19 mouse cellular contexts compared by ENCODE assay signal in genomic region chr12:111193331-111193730, GRCm38 (mm10). TPM values are rescaled to one million over a fixed set of nuclear protein-coding genes. Genes with fewer than 3 reads are reported as not detected.
DNase-seq lines count a peak whose midpoint lies in the region; ATAC-seq and TF ChIP-seq lines count a peak whose summit lies in the region.
"Had no signal": no experiment of that assay in that cellular context is flagged by ENCODE, and none has a peak within 500 bp of the region (broad histone marks: within the 10 kb centered on the region; RNA-seq: fewer than 3 reads in every experiment).

No protein-coding gene starts in this region.

- no peak for ATAC-seq in forebrain, embryonic 13.5 days
- no peak for ATAC-seq in forebrain, postnatal 0 days

- no peak for TF ChIP-seq CTCF in forebrain, postnatal 0 days (IDR thresholded peaks at IDR 0.05; ENCODE audit: low read depth)

- DNase-seq in forebrain, postnatal 0 days: no peak
- DNase-seq in layer of hippocampus, postnatal 36 days: peak; percentile 20 to 26
- DNase-seq in layer of hippocampus, postnatal 14 days (ENCODE audit: low spot score in 2 of 2): no peak
- DNase-seq in brain, adult 2 months (ENCODE audit: low read depth, low spot score): peak; percentile 61
- peak; percentile 53 to 55 for DNase-seq in cerebellum, postnatal 10 days
- DNase-seq in ovary, adult 18-20 months (ENCODE audit: low spot score): no peak
- DNase-seq in heart, adult 11 months: no peak
- DNase-seq: adrenal gland, postnatal 10 days; kidney, postnatal 10 days; lung, postnatal 14 days; thymus, postnatal 25 days had no signal

- no peak overlapping the region for H3K9ac ChIP-seq in forebrain, embryonic 13.5 days
- H3K9ac ChIP-seq in forebrain, postnatal 0 days: no peak overlapping the region
- H3K9ac ChIP-seq: stomach, embryonic 15.5 days had no signal

- no peaks in the 10 kb centered on the region for H3K36me3 ChIP-seq in forebrain, embryonic 13.5 days (ENCODE audit: poor library complexity, severe bottlenecking)
- H3K36me3 ChIP-seq in forebrain, postnatal 0 days (ENCODE audit: insufficient read depth): no peaks in the 10 kb centered on the region
- H3K36me3 ChIP-seq: stomach, embryonic 15.5 days had no signal

- H3K4me1 ChIP-seq in forebrain, embryonic 13.5 days: peaks cover 17% of the 10 kb centered on the region
- H3K4me1 ChIP-seq in forebrain, postnatal 0 days (ENCODE audit: insufficient read depth): peaks cover 6% of the 10 kb centered on the region; the same call in 1 of the 2 replicates

- H3K4me2 ChIP-seq in forebrain, embryonic 13.5 days: no peak overlapping the region; the same call in 1 of the 2 replicates
- H3K4me2 ChIP-seq in forebrain, postnatal 0 days (ENCODE audit: low read depth): no peak overlapping the region
- H3K4me2 ChIP-seq: heart, embryonic 11.5 days; stomach, embryonic 15.5 days had no signal

- H3K27me3 ChIP-seq in forebrain, embryonic 13.5 days: no peaks in the 10 kb centered on the region
- H3K27me3 ChIP-seq in forebrain, postnatal 0 days (ENCODE audit: insufficient read depth, low read length): no peaks in the 10 kb centered on the region
- H3K27me3 ChIP-seq: stomach, embryonic 15.5 days had no signal

- H3K4me3 ChIP-seq in forebrain, embryonic 13.5 days: no peak overlapping the region
- H3K4me3 ChIP-seq in forebrain, postnatal 0 days (ENCODE audit: low read depth, low read length): no peak overlapping the region
- H3K4me3 ChIP-seq: left cerebral cortex, adult 2 months; myocyte; stomach, embryonic 15.5 days had no signal

- H3K9me3 ChIP-seq in forebrain, embryonic 13.5 days (replicated peaks): no peaks in the 10 kb centered on the region
- H3K9me3 ChIP-seq in forebrain, postnatal 0 days (ENCODE audit: low read length): no peaks in the 10 kb centered on the region
- H3K9me3 ChIP-seq: stomach, embryonic 15.5 days had no signal

- 68% methylated on average over 9 of the region's 9 CpGs for WGBS in forebrain, embryonic 13.5 days
- 51% methylated on average over 9 of the region's 9 CpGs for WGBS in forebrain, postnatal 0 days

- peak overlapping the region; percentile 40 for H3K27ac ChIP-seq in forebrain, embryonic 13.5 days
- H3K27ac ChIP-seq in forebrain, postnatal 0 days (ENCODE audit: low read depth, low read length): no peak overlapping the region
- H3K27ac ChIP-seq: left cerebral cortex, adult 2 months; stomach, embryonic 15.5 days had no signal

RNA-seq across cellular contexts. Expression of gene 4930595D18Rik, which starts 9.0 kb away (rescaled TPM):
- 0.21 TPM in 1 of 2 replicates, not detected in the other for polyA plus RNA-seq in forebrain, embryonic 13.5 days (2015; fragmentation: Nextera tagmentation; extraction: Ambion mirVana)
- 0.31 and 0.48 TPM in 2 replicates for total RNA-seq in forebrain, postnatal 0 days (2014; rRNA removed)
- not detected in 2 replicates for polyA plus RNA-seq in forebrain, postnatal 0 days (2015; fragmentation: Nextera tagmentation; extraction: Ambion mirVana)
- total RNA-seq in layer of hippocampus, postnatal 36 days (2021): not detected
- total RNA-seq in layer of hippocampus, postnatal 14 days (2021): under 1 TPM in 1 of 2 experiments, not detected in 1; 0.41 TPM
- total RNA-seq: adrenal gland, postnatal 10 days; gastrocnemius, adult 18-20 months; hematopoietic stem cell, adult 5-6 weeks; left cerebral cortex, adult 2 months; liver, adult 2 months had no signal
- polyA plus RNA-seq: heart, embryonic 11.5 days; liver, adult 2 months; myocyte; stomach, embryonic 15.5 days had no signal

RNA-seq across cellular contexts. Expression of gene Traf3, which starts 27.2 kb away (rescaled TPM):
- 12.8 and 17.2 TPM in 2 replicates for polyA plus RNA-seq in forebrain, embryonic 13.5 days (2015; fragmentation: Nextera tagmentation; extraction: Ambion mirVana)
- total RNA-seq in forebrain, postnatal 0 days (2014; rRNA removed): 18.5 and 25.1 TPM in 2 replicates
- polyA plus RNA-seq in forebrain, postnatal 0 days (2015; fragmentation: Nextera tagmentation; extraction: Ambion mirVana): 6.6 and 11.5 TPM in 2 replicates
- total RNA-seq in layer of hippocampus, postnatal 36 days (2021): 10 to 100 TPM; 71.9 to 86.6 TPM
- total RNA-seq in layer of hippocampus, postnatal 14 days (2021): 100 to 1,000 TPM; 124 to 128 TPM

Comparison
In these comparisons a context has a peak if more than half of its experiments do, and no peak if none do; other contexts are left out.
1. DNase-seq: peak in layer of hippocampus, postnatal 36 days (2 of 2), brain, adult 2 months (single experiment) and cerebellum, postnatal 10 days (2 of 2); none in forebrain, postnatal 0 days (single experiment), layer of hippocampus, postnatal 14 days (0 of 2), ovary, adult 18-20 months (single experiment) and heart, adult 11 months (single experiment).